Mouse (Mus musculus) intestine, embryonic 14.5 days (tissue): ENCODE results near the gene Fndc5. TPM values are rescaled to one million over a fixed set of nuclear protein-coding genes. Genes with fewer than 3 reads are reported as not detected.

Source experiments
- ATAC-seq: fragments of 200-750 bp; cut with Nextera tagmentation; replicated peaks from 2 replicates; pipeline ENCODE4 v1.8.0; 2017; ENCODE audit warnings: low read depth, moderate number of reproducible peaks, moderate TSS enrichment, moderate library complexity; ENCODE audit not compliant: low FRiP score, low TSS enrichment
- DNase-seq: peaks from one replicate; pipeline ENCODE4 v3.0.0-alpha.2; 2018; ENCODE audit warnings: low spot score
- H3K27ac ChIP-seq: fragments of 300-500 bp; sonication (generic); 2 replicates; pipeline ENCODE4 v1.5.1; 2014; ENCODE audit warnings: low read depth, mild to moderate bottlenecking, control low read depth
- H3K27me3 ChIP-seq: fragments of 300-500 bp; sonication (generic); replicated peaks from 2 replicates; pipeline ENCODE4 v1.6.1; 2014; ENCODE audit warnings: low read length, control low read depth; ENCODE audit not compliant: control insufficient read depth, insufficient read depth
- H3K36me3 ChIP-seq: fragments of 300-500 bp; sonication (generic); 2 replicates; pipeline ENCODE4 v1.6.1; 2014; ENCODE audit warnings: low read length, control low read depth; ENCODE audit not compliant: control insufficient read depth, insufficient read depth
- H3K4me1 ChIP-seq: fragments of 300-500 bp; sonication (generic); replicated peaks from 2 replicates; pipeline ENCODE4 v1.6.1; 2014; ENCODE audit warnings: low read length, control low read depth, mixed read lengths; ENCODE audit not compliant: control insufficient read depth, insufficient read depth
- H3K4me2 ChIP-seq: fragments of 300-500 bp; sonication (generic); 2 replicates; pipeline ENCODE4 v1.6.1; 2014; ENCODE audit warnings: low read length
- H3K4me3 ChIP-seq: fragments of 300-500 bp; sonication (generic); 2 replicates; pipeline ENCODE4 v1.5.1; 2014; ENCODE audit warnings: low read depth, low read length, control low read depth, mixed read lengths
- H3K9ac ChIP-seq: fragments of 300-500 bp; sonication (generic); 2 replicates; pipeline ENCODE4 v1.6.1; 2014; ENCODE audit warnings: mild to moderate bottlenecking, low read length
- H3K9me3 ChIP-seq: fragments of 300-500 bp; sonication (generic); 2 replicates; pipeline ENCODE4 v1.6.1; 2016; ENCODE audit warnings: low read length, control low read depth; ENCODE audit not compliant: control insufficient read depth
- WGBS: fragments of 180-500 bp; shearing (Covaris S2); extraction: QIAGEN DNeasy Blood & Tissue Kit; methylation state at CpG from one replicate; pipeline ENCODE4 v1.1.7; 2014; 5-methylcytosine and 5-hydroxymethylcytosine counted together
- polyA plus RNA-seq: library from polyadenylated mRNA; unstranded; fragments of >200 nt; fragmentation: Nextera tagmentation; extraction: Ambion mirVana; gene quantifications from 2 replicates; pipeline ENCODE4 v1.2.1, GENCODE M21; 2014

Gene Fndc5
- polyA plus RNA-seq, 1 experiment from 2014 or later = 2.4 TPM

GRCm38 (mm10) chr4:129140808-129141207 is 4.0 kb downstream of the Fndc5 start:
- ATAC-seq (no peak), DNase-seq (no peak)
- Histone ChIP-seq H3K9me3 (no peaks in the 10 kb centered on the region), H3K4me2 (no peak overlapping the region), H3K27ac (no peak overlapping the region), H3K4me1 (0 out of 2 replicates have a peak, but pooled peaks cover 10% of the 10 kb centered on the region), H3K4me3 (no peak overlapping the region), H3K9ac (no peak overlapping the region), H3K27me3 (peaks cover 27% of the 10 kb centered on the region), H3K36me3 (0 out of 2 replicates have a peak, but pooled peaks cover 2% of the 10 kb centered on the region)
- WGBS = 81% methylated on average over 4 of the region's 4 CpGs

GRCm38 (mm10) chr4:129141560-129142438 is 5.0 kb downstream of the Fndc5 start:
- Histone ChIP-seq H3K4me1 (peaks cover 13% of the 10 kb centered on the region; the same call in 1 of the 2 replicates), H3K27me3 (peaks cover 20% of the 10 kb centered on the region), H3K4me2 (no peak overlapping the region), H3K9me3 (no peaks in the 10 kb centered on the region), H3K36me3 (0 out of 2 replicates have a peak, but pooled peaks cover 2% of the 10 kb centered on the region), H3K27ac (no peak overlapping the region), H3K9ac (no peak overlapping the region), H3K4me3 (no peak overlapping the region)
- ATAC-seq (no peak), DNase-seq (no peak)
- 77% methylated on average over 17 of the region's 17 CpGs for WGBS

- peaks cover 13% of the 10 kb centered on the region; the same call in 1 of the 2 replicates for H3K27me3 ChIP-seq
- peaks cover 14% of the 10 kb centered on the region; the same call in 1 of the 2 replicates for H3K4me1 ChIP-seq
- no peak overlapping the region for H3K4me2 ChIP-seq
- 92% methylated on average over 11 of the region's 11 CpGs for WGBS
- H3K9ac ChIP-seq = no peak overlapping the region
- no peaks in the 10 kb centered on the region for H3K9me3 ChIP-seq
- DNase-seq = no peak
- no peak for ATAC-seq
- 0 out of 2 replicates have a peak, but pooled peaks cover 2% of the 10 kb centered on the region for H3K36me3 ChIP-seq
- H3K4me3 ChIP-seq = no peak overlapping the region
- H3K27ac ChIP-seq = no peak overlapping the region
These were observed 5.7 kb downstream of the Fndc5 start for GRCm38 (mm10) chr4:129142439-129143045.

- Histone ChIP-seq H3K27ac (no peak overlapping the region), H3K4me2 (no peak overlapping the region), H3K27me3 (0 out of 2 replicates have a peak, but pooled peaks cover 5% of the 10 kb centered on the region), H3K9ac (no peak overlapping the region), H3K4me1 (peaks cover 14% of the 10 kb centered on the region; the same call in 1 of the 2 replicates), H3K36me3 (peaks cover 5% of the 10 kb centered on the region), H3K4me3 (no peak overlapping the region), H3K9me3 (no peaks in the 10 kb centered on the region)
- whole genome bisulfite sequencing = 80% methylated on average over 5 of the region's 5 CpGs
- no peak for ATAC-seq
- DNase-seq = no peak
These were observed 6.7 kb downstream of the Fndc5 start for GRCm38 (mm10) chr4:129143509-129143908.

- peak; percentile 72 for ATAC-seq
- WGBS = 44% methylated on average over 16 of the region's 16 CpGs
- peaks cover 16% of the 10 kb centered on the region for H3K36me3 ChIP-seq
- H3K9ac ChIP-seq = no peak overlapping the region
- peak overlapping the region; percentile 20; the same call in 1 of the 2 replicates for H3K27ac ChIP-seq
- no peaks in the 10 kb centered on the region for H3K27me3 ChIP-seq
- peaks cover 14% of the 10 kb centered on the region; the same call in 1 of the 2 replicates for H3K4me1 ChIP-seq
- no peak overlapping the region for H3K4me2 ChIP-seq
- no peak for DNase-seq
- no peaks in the 10 kb centered on the region for H3K9me3 ChIP-seq
- H3K4me3 ChIP-seq = no peak overlapping the region
These were observed 7.9 kb downstream of the Fndc5 start for GRCm38 (mm10) chr4:129144401-129145367.

GRCm38 (mm10) chr4:129145411-129145810 is 8.6 kb downstream of the Fndc5 start:
- 57% methylated on average over 4 of the region's 4 CpGs for WGBS
- Histone ChIP-seq H3K36me3 (peaks cover 24% of the 10 kb centered on the region), H3K4me3 (no peak overlapping the region), H3K4me1 (peaks cover 14% of the 10 kb centered on the region; the same call in 1 of the 2 replicates), H3K27me3 (no peaks in the 10 kb centered on the region), H3K9me3 (no peaks in the 10 kb centered on the region), H3K9ac (no peak overlapping the region), H3K4me2 (no peak overlapping the region), H3K27ac (peak overlapping the region; percentile 8; the same call in 1 of the 2 replicates)
- DNase-seq (peak; percentile 38), ATAC-seq (no peak)

- H3K4me2 ChIP-seq = no peak overlapping the region
- no peaks in the 10 kb centered on the region for H3K9me3 ChIP-seq
- peaks cover 14% of the 10 kb centered on the region; the same call in 1 of the 2 replicates for H3K4me1 ChIP-seq
- 59% methylated on average over 4 of the region's 4 CpGs for WGBS
- H3K36me3 ChIP-seq = peaks cover 29% of the 10 kb centered on the region
- no peak for ATAC-seq
- no peak overlapping the region for H3K9ac ChIP-seq
- no peaks in the 10 kb centered on the region for H3K27me3 ChIP-seq
- H3K4me3 ChIP-seq = no peak overlapping the region
- DNase-seq = no peak
- no peak overlapping the region for H3K27ac ChIP-seq
These were observed 9.1 kb downstream of the Fndc5 start for GRCm38 (mm10) chr4:129145943-129146342.

- WGBS = 35% methylated on average over 2 of the region's 2 CpGs
- H3K9ac ChIP-seq = no peak overlapping the region
- ATAC-seq (no peak), DNase-seq (no peak)
- peaks cover 33% of the 10 kb centered on the region for H3K36me3 ChIP-seq
- no peaks in the 10 kb centered on the region for H3K9me3 ChIP-seq
- H3K4me3 ChIP-seq = no peak overlapping the region
- H3K4me1 ChIP-seq = peaks cover 11% of the 10 kb centered on the region; the same call in 1 of the 2 replicates
- no peak overlapping the region for H3K4me2 ChIP-seq
- no peaks in the 10 kb centered on the region for H3K27me3 ChIP-seq
- no peak overlapping the region for H3K27ac ChIP-seq
These were observed 9.6 kb downstream of the Fndc5 start for GRCm38 (mm10) chr4:129146392-129146791.
